Mouse (Mus musculus): ENCODE data around the gene Psmd8.

Psmd8 gene

DNA sequence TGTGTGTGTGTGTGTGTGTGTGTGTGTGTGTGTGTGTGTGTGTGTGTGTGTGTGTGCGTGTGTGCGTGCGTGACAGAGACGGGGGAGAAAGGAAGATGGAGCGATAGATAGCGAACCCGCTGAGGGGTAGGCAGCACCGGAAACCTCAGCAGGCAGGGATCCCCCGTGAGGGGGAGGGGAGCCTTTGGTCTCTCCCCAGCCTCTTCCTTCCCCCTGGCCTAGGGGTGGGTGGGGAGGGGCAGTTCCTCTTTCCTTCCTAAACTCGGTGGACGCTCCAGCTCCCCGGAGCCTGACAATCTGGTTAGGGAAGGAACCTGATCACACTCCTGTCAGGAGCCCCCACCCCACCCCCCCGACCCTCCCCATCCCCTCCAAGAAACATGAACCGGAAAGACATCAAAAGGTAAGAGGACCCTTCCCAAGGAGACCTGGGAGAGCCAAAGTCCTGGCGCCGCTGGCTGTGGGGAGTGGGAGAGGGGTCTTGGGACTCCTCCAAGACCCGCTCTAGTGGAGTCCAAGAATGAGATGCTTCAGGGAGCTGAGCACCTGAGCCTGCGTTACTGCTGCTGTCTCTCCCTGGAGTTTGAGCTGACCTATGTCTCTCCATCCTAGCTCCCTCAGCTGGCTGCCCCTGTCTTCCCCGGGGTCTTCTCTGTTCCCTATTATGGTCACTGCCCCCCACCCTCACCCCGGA is 45.7 kb downstream of the Psmd8 start, which contains the start of gene Rasgrp4:
Gene Rasgrp4, plus strand, starts transcription at position 159 of the 694 bp plus-strand sequence.
- DNase-seq (ENCODE audit: low read depth, low spot score) = no peak

DNA sequence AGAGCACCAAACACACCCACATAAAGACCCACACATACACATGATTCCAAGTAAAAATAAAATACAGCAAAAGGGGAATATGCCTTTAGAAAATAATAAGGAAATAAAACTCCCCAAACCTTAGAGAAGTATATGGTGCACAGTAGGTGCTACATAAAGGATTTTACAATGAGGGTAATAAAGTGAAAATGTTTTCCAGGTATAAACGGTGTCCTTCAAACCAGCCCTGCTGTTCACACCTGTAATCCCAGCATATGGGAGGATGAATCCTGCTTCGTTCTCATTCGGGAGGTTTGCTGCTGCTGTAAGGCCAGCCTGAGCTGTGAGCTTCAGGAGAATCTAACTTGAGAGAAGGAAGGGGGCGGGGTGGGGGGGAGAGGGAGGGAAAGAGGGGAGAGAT is 46.3 kb downstream of the Psmd8 start:
- no peak for DNase-seq (ENCODE audit: low read depth, low spot score)

DNA sequence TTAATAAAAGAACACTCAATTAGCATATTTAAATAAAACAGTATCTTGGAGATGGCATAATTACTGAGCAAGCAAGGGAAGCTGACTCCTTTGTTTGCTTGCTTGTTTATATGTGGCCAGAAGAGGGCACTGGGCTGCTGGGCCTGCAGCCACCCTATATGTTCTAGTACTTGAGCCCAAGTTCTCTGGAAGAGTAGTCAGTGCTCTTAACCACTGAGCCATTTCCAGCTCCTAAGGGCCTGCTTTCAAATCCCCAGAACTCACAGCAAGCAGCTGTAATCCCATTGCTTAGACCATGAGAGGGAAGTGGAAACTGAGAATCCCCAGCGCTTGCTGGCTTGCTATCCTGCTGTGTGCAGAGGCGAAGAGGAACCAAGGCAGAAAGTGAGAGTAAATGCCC is 51.8 kb downstream of the Psmd8 start:
- DNase-seq (ENCODE audit: low read depth, low spot score) = no peak

DNA sequence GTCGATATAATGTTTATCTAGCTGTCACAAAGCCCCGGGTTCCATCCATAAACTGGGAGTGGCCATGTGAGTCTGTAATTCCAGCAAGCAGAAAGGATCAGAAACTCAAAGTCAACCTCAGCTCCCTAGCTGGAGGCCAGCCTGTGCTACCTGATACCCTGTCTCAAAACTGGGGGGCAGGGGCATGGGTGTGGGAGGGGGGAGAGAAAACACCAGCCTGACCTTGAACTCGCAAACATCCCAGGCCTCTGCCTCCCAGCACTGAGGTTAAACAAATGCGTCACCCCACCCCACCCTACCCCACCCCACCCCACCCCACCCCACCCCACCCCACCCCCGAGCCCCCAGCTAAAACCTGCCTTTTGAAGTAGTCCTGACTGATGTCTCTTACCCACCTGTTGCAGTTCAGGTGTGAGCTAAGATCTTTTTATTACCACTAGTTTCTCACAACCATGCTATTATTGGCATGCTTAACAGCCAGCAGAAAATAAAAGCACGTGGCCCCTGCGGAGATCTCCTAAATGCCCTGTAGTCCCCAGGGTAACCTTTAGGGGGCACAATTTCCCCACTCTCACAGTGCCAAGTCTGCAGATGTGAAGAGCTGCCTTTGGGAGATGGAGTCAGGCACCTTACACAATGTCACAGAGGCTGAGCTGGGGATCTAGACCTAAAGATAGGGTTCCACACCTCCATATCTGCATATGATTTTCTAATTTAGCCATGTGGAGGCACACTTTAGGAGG is 54.2 kb downstream of the Psmd8 start:
- DNase-seq (ENCODE audit: low read depth, low spot score) = peak; percentile 43

DNA sequence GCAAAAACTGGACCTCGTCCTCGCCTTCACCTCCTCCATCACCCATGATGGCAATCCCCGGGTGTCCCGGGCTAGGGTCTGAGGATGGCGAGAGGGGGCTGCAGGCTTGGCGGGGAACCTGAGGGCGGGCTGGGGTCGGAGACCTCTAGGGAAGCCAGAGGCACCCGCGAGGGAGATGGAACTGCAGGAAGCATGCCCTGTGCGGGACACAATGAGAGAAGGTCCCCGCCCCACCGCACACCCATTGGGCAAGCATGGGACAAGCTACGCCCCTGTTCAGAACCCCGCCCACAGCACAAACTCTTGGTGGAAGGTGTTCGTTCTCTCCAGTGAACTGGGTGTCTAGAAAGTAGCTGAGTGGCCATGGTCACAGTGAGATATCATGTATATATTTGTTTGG is 55.5 kb downstream of the Psmd8 start, which contains the start of gene Ryr1:
Gene Ryr1, minus strand, starts transcription at position 210 of the 400 bp plus-strand sequence.
- no peak for DNase-seq (ENCODE audit: low read depth, low spot score)

Measured in retina, postnatal 7 days (tissue).